Mouse (Mus musculus) spleen, postnatal 36 days (tissue): ENCODE results near the gene Vmn2r88.
"Not testable (repeated sequence)": the region's sequence is repeated elsewhere in the genome, so short reads cannot be mapped to it uniquely, and the experiment has no call there.

ENCODE experiments used
- DNase-seq, 2 experiments: peaks; one replicate each; pipeline ENCODE4 v3.0.0; 2022; ENCODE audit warnings: low spot score in 2 of 2, mixed read lengths in 1 of 2

Vmn2r88 gene

DNA sequence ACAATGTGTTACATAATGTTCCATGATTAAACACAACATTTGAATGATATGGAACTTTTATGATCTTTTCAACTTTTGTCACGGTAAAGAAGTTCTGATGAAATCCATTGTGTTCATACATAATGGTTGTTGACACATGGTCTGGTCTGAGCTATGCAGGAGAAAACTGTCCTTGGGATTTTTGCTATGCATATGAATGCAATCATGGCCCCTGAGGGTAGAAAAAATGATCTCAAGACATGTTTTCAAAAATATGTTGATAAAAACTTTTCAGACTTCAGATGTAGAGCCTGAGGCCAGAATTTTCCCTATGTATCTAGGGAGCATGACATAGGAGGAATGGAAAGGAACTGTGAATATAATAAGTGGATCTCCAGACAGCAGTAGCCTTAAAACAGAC is at the start of gene Vmn2r88:
Gene Vmn2r88, plus strand, starts transcription at position 301 of the 400 bp plus-strand sequence.
- DNase-seq: no peak

DNA sequence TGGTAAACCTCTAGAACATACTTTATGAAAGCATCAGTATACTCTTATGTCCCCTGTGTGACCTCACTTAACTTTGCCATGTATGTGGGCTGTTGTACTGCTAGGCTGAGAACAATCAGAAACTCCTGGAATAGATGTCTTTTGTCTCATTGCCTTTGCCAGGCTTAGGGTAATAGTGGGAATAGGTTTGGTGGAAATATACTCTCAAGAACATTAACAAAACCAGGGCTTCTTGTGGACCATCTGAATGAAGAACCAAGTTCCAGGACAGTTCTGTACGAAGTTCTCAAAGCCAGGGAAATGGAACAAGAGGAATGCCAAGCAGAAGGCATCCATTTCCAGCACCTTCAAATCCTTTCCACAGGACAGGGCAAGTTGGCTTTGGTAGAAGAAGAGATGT is 49.2 kb upstream of the Vmn2r88 start, which contains the start of gene Gm7247:
Gene Gm7247, plus strand, starts transcription at position 301 of the 400 bp plus-strand sequence.
- DNase-seq: no peak

DNA sequence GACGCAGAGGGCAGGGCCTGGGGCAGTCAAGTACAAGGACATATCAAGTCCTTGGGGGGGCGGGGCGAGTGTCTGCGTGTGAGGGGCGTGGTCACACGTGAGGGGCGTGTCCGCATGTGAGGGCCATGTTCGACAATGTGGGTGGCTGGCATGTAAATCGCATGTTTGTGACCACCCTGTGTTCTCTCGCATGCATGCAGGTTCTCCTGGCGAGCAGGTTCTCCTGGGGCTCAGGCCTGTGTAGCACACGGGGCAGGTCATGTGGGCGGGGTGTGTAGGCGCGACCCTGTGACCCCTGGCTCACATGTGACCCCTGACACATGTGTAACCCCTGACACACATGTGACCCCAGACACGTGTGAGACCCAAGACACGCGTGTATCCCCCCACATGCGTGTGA is 27.8 kb upstream of the Vmn2r88 start:
- no peak for DNase-seq

DNA sequence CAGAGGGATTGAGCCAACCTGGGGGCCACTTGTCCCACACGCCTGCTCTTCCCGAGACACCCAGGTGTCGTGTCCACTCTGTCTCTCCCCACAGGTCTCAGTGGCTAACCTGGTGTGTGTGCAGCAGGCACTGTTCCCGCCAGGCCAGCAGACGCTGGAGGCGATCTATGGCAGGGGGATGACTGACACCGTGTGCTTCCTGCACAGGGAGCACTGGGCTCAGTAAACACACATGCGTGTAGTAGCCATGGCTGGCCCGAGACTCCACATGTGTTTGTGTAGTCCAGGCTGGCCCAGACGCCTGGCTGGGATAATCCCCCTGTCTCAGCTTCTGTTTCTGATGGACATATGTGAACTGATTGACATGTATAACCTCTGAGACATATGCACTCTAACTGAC is 26.3 kb upstream of the Vmn2r88 start:
- DNase-seq: no peak

DNA sequence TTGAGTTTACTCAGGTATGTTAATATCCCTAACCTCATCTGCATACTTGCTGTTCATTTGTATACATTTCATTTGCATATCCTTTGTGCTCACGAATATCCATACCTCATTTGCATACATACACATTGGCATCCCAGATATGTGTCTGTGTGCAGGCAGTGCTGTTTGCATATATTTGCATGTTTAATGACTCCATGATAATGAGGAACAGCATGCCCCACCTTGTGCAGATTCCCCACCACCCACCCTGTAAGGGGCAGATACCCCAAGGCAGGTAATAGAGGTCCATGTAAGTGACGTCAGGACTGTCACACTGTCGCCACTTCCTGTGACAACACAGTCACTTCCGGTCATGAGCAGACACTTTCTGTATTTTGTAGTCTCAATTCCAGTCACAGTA is 24.9 kb upstream of the Vmn2r88 start:
- no peak for DNase-seq

DNA sequence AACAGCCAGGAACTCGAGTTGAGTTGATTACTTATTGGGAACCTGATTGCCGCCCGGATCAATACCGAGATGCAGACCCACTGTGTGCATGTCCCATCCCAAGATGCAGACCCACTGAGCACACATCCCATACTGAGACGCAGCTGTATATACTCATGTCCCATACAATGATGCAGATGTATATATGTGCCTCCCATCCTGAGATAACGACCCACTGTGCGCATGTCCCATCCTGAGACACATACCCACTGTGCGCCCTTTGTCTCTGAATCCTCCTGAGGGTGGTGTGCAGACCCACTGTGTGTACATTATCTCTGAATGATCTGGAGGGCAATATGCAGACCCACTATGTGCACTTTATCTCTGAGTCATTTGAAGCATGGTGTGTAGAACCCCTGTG is 22.9 kb upstream of the Vmn2r88 start:
- no peak for DNase-seq

DNA sequence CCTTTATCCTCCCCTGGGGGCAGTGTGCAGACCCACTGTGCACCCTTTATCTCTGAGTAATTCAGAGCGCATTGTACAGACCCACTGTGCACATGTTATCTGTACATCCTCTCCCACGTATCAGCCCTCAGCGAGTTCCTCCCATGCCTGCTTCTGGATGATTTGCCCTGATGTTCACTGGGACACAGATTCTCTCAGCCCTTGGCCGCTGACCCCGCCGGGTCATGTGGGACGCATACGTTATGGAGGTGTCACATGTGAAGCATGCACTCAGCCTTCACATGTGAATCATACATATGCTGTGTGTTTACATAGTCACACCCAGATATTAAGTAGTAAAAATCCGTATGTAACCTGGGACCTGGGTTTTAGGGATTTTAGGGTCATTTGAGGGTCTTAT is 22.4 kb upstream of the Vmn2r88 start:
- DNase-seq: no peak

DNA sequence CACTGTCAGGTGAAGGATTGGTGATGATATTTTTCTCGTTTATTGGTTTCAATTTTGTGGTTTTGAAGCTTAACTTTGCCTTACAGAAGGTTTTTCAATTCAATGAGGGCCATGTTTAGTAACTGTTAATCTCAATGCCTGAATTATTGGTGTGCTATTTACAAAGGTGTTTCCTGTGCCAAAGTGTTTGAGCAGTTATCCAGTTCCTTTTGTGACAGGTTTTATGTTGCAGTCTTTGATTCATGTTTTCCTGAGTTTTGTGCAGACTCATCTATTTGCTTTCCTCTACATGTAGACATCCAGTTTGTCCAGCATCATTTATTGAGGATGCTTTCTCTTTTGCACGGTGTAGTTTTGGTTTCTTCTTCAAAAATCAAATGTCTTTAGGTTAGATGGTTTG is 13.3 kb downstream of the Vmn2r88 start:
- DNase-seq: no peak

DNA sequence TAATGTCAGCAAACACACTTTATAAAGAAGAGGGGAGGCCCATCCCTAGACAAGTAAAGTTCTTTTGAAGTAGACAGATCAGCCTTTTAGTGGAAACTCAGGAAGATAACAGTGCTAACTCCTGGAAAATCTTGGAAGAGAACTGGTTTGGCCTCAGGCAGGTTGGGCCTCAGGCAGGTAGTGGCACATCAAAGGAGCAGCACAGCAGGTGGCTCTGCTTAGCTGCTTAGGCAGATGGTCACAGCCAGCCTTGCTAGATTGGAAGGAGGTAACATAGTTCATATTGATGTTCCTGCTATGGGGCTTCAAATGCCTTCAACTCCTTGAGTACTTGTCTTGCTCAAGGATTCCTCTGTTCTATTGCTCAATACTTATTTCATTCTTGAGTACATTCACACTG is 19.5 kb downstream of the Vmn2r88 start:
- DNase-seq: not testable (repeated sequence)

DNA sequence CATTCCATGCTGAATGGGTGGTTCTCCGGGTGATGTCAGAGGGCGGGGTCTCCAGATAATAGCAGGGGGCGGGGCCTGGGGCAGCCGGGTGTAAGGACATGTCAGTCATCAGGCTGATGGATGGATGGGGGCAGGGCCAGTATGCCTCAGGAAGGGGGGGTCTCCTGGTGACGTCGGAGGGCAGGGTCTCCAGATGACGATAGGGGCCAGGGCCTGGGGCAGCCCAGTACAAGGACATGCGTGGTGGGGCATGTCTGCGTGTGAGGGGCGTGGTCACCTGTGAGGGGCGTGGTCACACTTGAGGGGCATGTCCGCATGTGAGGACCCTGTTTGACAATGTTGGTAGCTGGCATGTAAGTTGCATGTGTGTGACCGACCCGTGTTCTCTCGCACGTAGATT is 23.9 kb downstream of the Vmn2r88 start:
- no peak for DNase-seq

DNA sequence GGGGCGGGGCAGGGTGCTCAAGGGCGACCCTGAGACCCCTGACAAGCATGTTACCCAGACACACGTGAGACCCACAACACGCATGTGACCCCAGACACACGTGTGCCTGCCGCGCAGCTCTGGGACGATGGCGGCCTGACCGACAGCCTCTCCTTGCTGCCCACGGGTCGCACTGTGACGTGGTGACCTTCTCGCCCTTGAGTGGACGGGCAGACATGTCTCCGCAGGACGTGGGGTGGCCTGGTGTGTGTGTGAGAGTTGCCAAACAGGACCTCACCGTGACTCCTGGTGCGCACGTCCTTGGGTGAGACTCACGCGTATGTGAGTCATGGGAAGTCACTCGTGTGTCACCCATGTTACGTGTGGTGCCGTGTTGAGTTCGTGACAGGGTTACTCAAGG is 24.4 kb downstream of the Vmn2r88 start:
- DNase-seq: no peak

DNA sequence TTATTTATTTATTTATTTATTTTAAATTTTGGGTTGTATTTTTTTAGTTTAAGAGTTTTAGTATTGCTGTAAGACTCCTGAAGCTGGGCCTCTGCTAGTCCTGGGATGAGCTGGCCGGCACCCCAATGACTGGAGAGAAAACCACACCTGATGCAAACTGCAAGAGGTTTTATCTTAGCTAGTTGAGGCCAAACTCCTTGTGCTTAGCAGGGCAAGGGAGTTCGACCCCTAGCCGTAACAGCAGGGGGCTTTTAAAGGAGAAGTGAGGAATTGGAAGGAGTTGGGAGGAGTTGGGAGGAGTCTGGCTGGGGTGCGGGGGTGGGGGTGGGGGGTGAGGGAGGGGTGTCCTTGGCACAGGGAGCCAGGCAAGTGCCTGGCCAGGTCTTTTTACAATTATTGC is 28.3 kb downstream of the Vmn2r88 start:
- DNase-seq: no peak

DNA sequence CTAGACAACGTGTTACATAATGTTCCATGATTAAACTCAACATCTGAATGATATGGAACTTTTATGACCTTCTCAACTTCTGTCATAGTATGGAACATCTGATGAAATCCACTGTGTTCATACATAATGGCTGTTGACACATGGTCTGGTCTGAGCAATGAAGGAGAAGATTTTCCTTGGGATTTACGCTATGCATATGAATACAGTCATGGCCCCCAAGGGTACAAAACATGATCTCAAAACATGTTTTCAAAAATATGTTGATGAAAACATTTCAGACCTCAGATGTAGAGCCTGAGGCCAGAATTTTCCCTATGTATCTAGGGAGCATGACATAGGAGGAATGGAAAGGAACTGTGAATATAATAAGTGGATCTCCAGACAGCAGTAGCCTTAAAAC is 40.9 kb downstream of the Vmn2r88 start, which contains the start of gene Vmn2r89:
Gene Vmn2r89, plus strand, starts transcription at position 301 of the 400 bp plus-strand sequence.
- DNase-seq: not testable (repeated sequence)
